Mouse (Mus musculus): Measurements from ENCODE around the gene Gm43951.
"Not testable (repeated sequence)": the region's sequence is repeated elsewhere in the genome, so short reads cannot be mapped to it uniquely, and the experiment has no call there.

- TF ChIP-seq POLR2A (IDR thresholded peaks at IDR 0.05; ENCODE audit: insufficient read length, low read depth); MYOG (IDR thresholded peaks at IDR 0.05; ENCODE audit: control insufficient read depth in 1 of 3, insufficient read depth in 1 of 3, insufficient read length in 2 of 3, low read depth in 2 of 3); MAX (IDR thresholded peaks at IDR 0.05; ENCODE audit: low read depth); TCF12 (IDR thresholded peaks at IDR 0.05; ENCODE audit: insufficient read depth, poor library complexity, severe bottlenecking); E2F4 (IDR thresholded peaks at IDR 0.05; ENCODE audit: insufficient read depth): not testable (repeated sequence)
Observed at GRCm38 (mm10) chr11:72171906-72172305, 34.7 kb downstream of the Gm43951 start.
